ENCODE assay signal across 21 mouse cellular contexts in genomic region chr5:112781719-112782118, GRCm38 (mm10).
A peak's percentile ranks its signal among the peaks of the same experiment; 100 is the strongest.
DNase-seq lines count a peak whose midpoint lies in the region; ATAC-seq lines count a peak whose summit lies in the region.
"Had no signal": no experiment of that assay in that cellular context is flagged by ENCODE, and none has a peak within 500 bp of the region (broad histone marks: within the 10 kb centered on the region; RNA-seq: fewer than 3 reads in every experiment).

No protein-coding gene starts in this region.

- 85% methylated on average over 7 of the region's 7 CpGs for WGBS in hindbrain, embryonic 16.5 days
- 89% methylated on average over 7 of the region's 7 CpGs for WGBS in midbrain, embryonic 16.5 days

- H3K9ac ChIP-seq in hindbrain, embryonic 16.5 days (ENCODE audit: low read depth, low read length), result no peak overlapping the region
- H3K9ac ChIP-seq in midbrain, embryonic 16.5 days (ENCODE audit: low read depth, low read length), result no peak overlapping the region
- H3K9ac ChIP-seq: forebrain, embryonic 12.5 days; hindbrain, embryonic 14.5 days; liver, embryonic 12.5 days; lung, embryonic 14.5 days; midbrain, embryonic 12.5 days had no signal

- no peaks in the 10 kb centered on the region for H3K4me1 ChIP-seq in hindbrain, embryonic 16.5 days (ENCODE audit: control insufficient read depth, insufficient read depth, low read depth, low read length)
- peaks cover 6% of the 10 kb centered on the region; the same call in 1 of the 2 replicates for H3K4me1 ChIP-seq in midbrain, embryonic 16.5 days (ENCODE audit: control insufficient read depth, insufficient read depth, low read length)
- H3K4me1 ChIP-seq: liver, embryonic 12.5 days; midbrain, embryonic 12.5 days had no signal

- no peaks in the 10 kb centered on the region for H3K36me3 ChIP-seq in hindbrain, embryonic 16.5 days (ENCODE audit: control insufficient read depth, insufficient read depth, low read length)
- H3K36me3 ChIP-seq in midbrain, embryonic 16.5 days (ENCODE audit: control insufficient read depth, insufficient read depth, low read length), result no peaks in the 10 kb centered on the region
- H3K36me3 ChIP-seq: forebrain, embryonic 12.5 days; liver, embryonic 12.5 days; midbrain, embryonic 12.5 days had no signal

- H3K4me2 ChIP-seq in hindbrain, embryonic 16.5 days (ENCODE audit: low read length), result no peak overlapping the region
- H3K4me2 ChIP-seq in midbrain, embryonic 16.5 days (ENCODE audit: low read length), result no peak overlapping the region
- H3K4me2 ChIP-seq: forebrain, embryonic 12.5 days; hindbrain, embryonic 14.5 days; liver, embryonic 12.5 days; lung, embryonic 14.5 days; midbrain, embryonic 12.5 days had no signal

- no peaks in the 10 kb centered on the region for H3K9me3 ChIP-seq in hindbrain, embryonic 16.5 days (ENCODE audit: control insufficient read depth, low read length)
- H3K9me3 ChIP-seq in midbrain, embryonic 16.5 days (replicated peaks; ENCODE audit: control insufficient read depth, low read length, poor library complexity, severe bottlenecking), result no peaks in the 10 kb centered on the region
- H3K9me3 ChIP-seq: forebrain, embryonic 12.5 days; midbrain, embryonic 12.5 days had no signal

- no peak overlapping the region for H3K4me3 ChIP-seq in hindbrain, embryonic 16.5 days (ENCODE audit: low read length)
- H3K4me3 ChIP-seq in midbrain, embryonic 16.5 days (ENCODE audit: low read depth, low read length), result no peak overlapping the region
- H3K4me3 ChIP-seq: forebrain, embryonic 12.5 days; heart, adult 2 months; liver, embryonic 12.5 days; midbrain, embryonic 12.5 days had no signal

- peaks cover 3% of the 10 kb centered on the region; the same call in 1 of the 2 replicates for H3K27me3 ChIP-seq in hindbrain, embryonic 16.5 days (replicated peaks; ENCODE audit: control insufficient read depth, insufficient read depth, low read length)
- H3K27me3 ChIP-seq in midbrain, embryonic 16.5 days (ENCODE audit: control insufficient read depth, insufficient read depth, low read depth, low read length), result no peaks in the 10 kb centered on the region
- H3K27me3 ChIP-seq: forebrain, embryonic 12.5 days had no signal

- ATAC-seq in hindbrain, embryonic 16.5 days, result no peak
- no peak for ATAC-seq in midbrain, embryonic 16.5 days
- ATAC-seq: intestine, postnatal 0 days; liver, embryonic 12.5 days had no signal

- DNase-seq in frontal cortex, postnatal 10 days (ENCODE audit: low spot score in 2 of 2), result peak; percentile 24 to 50
- DNase-seq in layer of hippocampus, adult 18-20 months (ENCODE audit: low spot score in 2 of 2), result peak; percentile 78 to 93
- peak; percentile 76 to 77 for DNase-seq in layer of hippocampus, postnatal 36 days
- DNase-seq in right cerebral cortex, postnatal 10 days (ENCODE audit: low spot score in 2 of 2), result peak; percentile 63 to 76
- no peak for DNase-seq in T-cell, adult 2 months (ENCODE audit: low spot score)
- no peak for DNase-seq in urinary bladder, postnatal 36 days (ENCODE audit: low spot score in 2 of 2)
- DNase-seq: gastrocnemius, postnatal 10 days; heart, adult 2 months; lung, embryonic 14.5 days; retina, postnatal 1 day; thymus, postnatal 36 days had no signal

- no peak overlapping the region for H3K27ac ChIP-seq in hindbrain, embryonic 16.5 days (ENCODE audit: low read depth, low read length)
- no peak overlapping the region for H3K27ac ChIP-seq in midbrain, embryonic 16.5 days (ENCODE audit: low read length)
- H3K27ac ChIP-seq: forebrain, embryonic 12.5 days; heart, adult 2 months; hindbrain, embryonic 14.5 days; kidney, postnatal 0 days; liver, embryonic 12.5 days; macrophage; midbrain, embryonic 12.5 days; stomach, postnatal 0 days had no signal

Comparison
In these comparisons a context has a peak if more than half of its experiments do, and no peak if none do; other contexts are left out.
1. DNase-seq: peak in frontal cortex, postnatal 10 days (2 of 2), layer of hippocampus, adult 18-20 months (2 of 2), layer of hippocampus, postnatal 36 days (2 of 2) and right cerebral cortex, postnatal 10 days (2 of 2); none in T-cell, adult 2 months (single experiment) and urinary bladder, postnatal 36 days (0 of 2).